Mouse (Mus musculus) heart, postnatal 0 days (tissue): ENCODE data around the gene Bckdha.

Source experiments
- CTCF ChIP-seq: IDR thresholded peaks from 2 replicates; pipeline ENCODE4 v1.5.1; 2016; ENCODE audit warnings: antibody characterized with exemption, control low read depth, low read depth
- EP300 ChIP-seq: IDR thresholded peaks from 2 replicates; pipeline ENCODE4 v1.6.1; 2016; ENCODE audit warnings: antibody characterized with exemption, low read depth

- TF ChIP-seq CTCF: no peak
- no peak for TF ChIP-seq EP300
These were observed 26.1 kb downstream of the Bckdha start for GRCm38 (mm10) chr7:25632679-25633078.
